11 mouse cellular contexts compared by ENCODE assay signal in the genomic region with DNA sequence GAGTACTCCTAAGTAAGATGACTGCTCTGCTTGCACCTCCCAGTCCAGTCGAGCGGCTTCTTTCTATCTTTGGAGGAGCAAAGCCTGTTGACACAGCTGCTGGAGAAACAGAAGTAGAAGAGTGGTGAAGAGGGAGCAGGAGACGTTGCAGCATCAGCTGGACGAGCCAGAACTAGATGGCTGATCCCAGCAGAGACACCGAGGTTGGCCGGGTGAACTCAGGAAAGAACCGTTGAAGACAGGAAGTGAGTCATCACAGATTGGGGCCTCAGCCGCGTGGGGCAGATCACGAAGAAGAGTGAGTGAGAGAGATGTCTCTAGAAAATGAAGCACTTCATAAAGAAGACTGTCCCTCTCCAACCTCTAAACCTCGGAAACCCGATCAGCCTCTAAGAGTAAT. TPM values are rescaled to one million over a fixed set of nuclear protein-coding genes. Genes with fewer than 3 reads are reported as not detected.
DNase-seq lines count a peak whose midpoint lies in the region; ATAC-seq and TF ChIP-seq lines count a peak whose summit lies in the region.
"Had no signal": no experiment of that assay in that cellular context is flagged by ENCODE, and none has a peak within 500 bp of the region (broad histone marks: within the 10 kb centered on the region; RNA-seq: fewer than 3 reads in every experiment).

No protein-coding gene starts in this region.

- no peaks in the 10 kb centered on the region for H3K36me3 ChIP-seq in heart, embryonic 10.5 days
- no peaks in the 10 kb centered on the region for H3K36me3 ChIP-seq in heart, embryonic 11.5 days (ENCODE audit: control insufficient read depth, insufficient read depth, low read length)
- no peaks in the 10 kb centered on the region for H3K36me3 ChIP-seq in C2C12 (ENCODE audit: control insufficient read depth, insufficient read depth)
- H3K36me3 ChIP-seq: embryonic facial prominence, embryonic 12.5 days had no signal

- ATAC-seq in heart, embryonic 11.5 days (replicated peaks; ENCODE audit: insufficient number of reproducible peaks, low FRiP score, low TSS enrichment): no peak
- peak; percentile 74 for ATAC-seq in granulocyte monocyte progenitor cell, adult 5-6 weeks (replicated peaks; ENCODE audit: poor library complexity, severe bottlenecking)
- 0 out of 2 replicates have a peak, but pooled peaks have one; percentile 5 for ATAC-seq in neutrophil, adult 5-6 weeks (ENCODE audit: extremely low read depth, insufficient number of reproducible peaks, low FRiP score, poor library complexity, severe bottlenecking)
- ATAC-seq in cerebellum, adult (ENCODE audit: insufficient number of reproducible peaks, low FRiP score, low TSS enrichment): no peak

- whole genome bisulfite sequencing in heart, embryonic 10.5 days: 28% methylated on average over 12 of the region's 12 CpGs
- 28% methylated on average over 12 of the region's 12 CpGs for WGBS in heart, embryonic 11.5 days (ENCODE audit: insufficient replicate concordance)

- H3K4me3 ChIP-seq in heart, embryonic 10.5 days: no peak overlapping the region
- H3K4me3 ChIP-seq in heart, embryonic 11.5 days (ENCODE audit: low read depth, low read length): no peak overlapping the region
- H3K4me3 ChIP-seq in C2C12 (ENCODE audit: insufficient read depth, poor library complexity, severe bottlenecking): no peak overlapping the region
- H3K4me3 ChIP-seq in layer of hippocampus, adult 2 months: no peak overlapping the region
- H3K4me3 ChIP-seq: embryonic facial prominence, embryonic 12.5 days had no signal

- H3K27me3 ChIP-seq in heart, embryonic 10.5 days (ENCODE audit: insufficient read depth, poor library complexity, severe bottlenecking): no peaks in the 10 kb centered on the region
- H3K27me3 ChIP-seq in heart, embryonic 11.5 days (ENCODE audit: control insufficient read depth, insufficient read depth, low read length): no peaks in the 10 kb centered on the region
- H3K27me3 ChIP-seq in C2C12 (ENCODE audit: control insufficient read depth, insufficient read depth, insufficient read length): no peaks in the 10 kb centered on the region
- H3K27me3 ChIP-seq: embryonic facial prominence, embryonic 12.5 days had no signal

- DNase-seq in heart, embryonic 10.5 days (ENCODE audit: low spot score): no peak
- DNase-seq in frontal cortex, adult 2 months (ENCODE audit: extremely low spot score in 1 of 2, low spot score in 1 of 2): no peak
- no peak for DNase-seq in layer of hippocampus, adult 2 months (ENCODE audit: low spot score in 2 of 2)
- DNase-seq: gastrocnemius, postnatal 25 days; kidney, adult 18-20 months had no signal

- no peak overlapping the region for H3ac ChIP-seq in C2C12 (ENCODE audit: control insufficient read depth, insufficient read length, low read depth)

- H3K4me2 ChIP-seq in heart, embryonic 11.5 days: no peak overlapping the region; the same call in 1 of the 2 replicates
- H3K4me2 ChIP-seq: embryonic facial prominence, embryonic 12.5 days had no signal

- no peaks in the 10 kb centered on the region for H3K79me2 ChIP-seq in C2C12 (ENCODE audit: control insufficient read depth, insufficient read depth)

- no peaks in the 10 kb centered on the region for H3K79me3 ChIP-seq in C2C12 (ENCODE audit: low read depth)

- H3K4me1 ChIP-seq in heart, embryonic 10.5 days: peaks cover 57% of the 10 kb centered on the region
- H3K4me1 ChIP-seq in heart, embryonic 11.5 days (ENCODE audit: control insufficient read depth, insufficient read depth, low read length): peaks cover 26% of the 10 kb centered on the region

- no peak overlapping the region for H3K9ac ChIP-seq in heart, embryonic 11.5 days (ENCODE audit: low read depth, low read length)
- H3K9ac ChIP-seq: embryonic facial prominence, embryonic 12.5 days had no signal

- no peak for TF ChIP-seq CTCF in C2C12 (IDR thresholded peaks at IDR 0.05; ENCODE audit: control insufficient read depth, insufficient read depth, insufficient read length)
- TF ChIP-seq CTCF in layer of hippocampus, adult 2 months (conservative IDR thresholded peaks at IDR 0.05): no peak

- 0 out of 2 replicates have a peak overlapping the region, but pooled peaks have one; percentile 23 for H3K27ac ChIP-seq in heart, embryonic 10.5 days
- no peak overlapping the region for H3K27ac ChIP-seq in heart, embryonic 11.5 days (ENCODE audit: low read depth, low read length)
- H3K27ac ChIP-seq in layer of hippocampus, adult 2 months: no peak overlapping the region
- H3K27ac ChIP-seq: embryonic facial prominence, embryonic 12.5 days had no signal

- H3K9me3 ChIP-seq in heart, embryonic 10.5 days: no peaks in the 10 kb centered on the region
- no peaks in the 10 kb centered on the region for H3K9me3 ChIP-seq in heart, embryonic 11.5 days (replicated peaks; ENCODE audit: control insufficient read depth, low read length)
- H3K9me3 ChIP-seq: embryonic facial prominence, embryonic 12.5 days had no signal

TF ChIP-seq in C2C12, 6 proteins besides CTCF, POLR2A, EP300 and RAD21:
- TF ChIP-seq CEBPB (IDR thresholded peaks at IDR 0.05; ENCODE audit: low read depth) (no peak), MAX (IDR thresholded peaks at IDR 0.05) (peak; percentile 37)

RNA-seq across cellular contexts. Expression of a gene that starts 18.5 kb away (rescaled TPM):
- polyA plus RNA-seq in heart, embryonic 10.5 days (2016; fragmentation: Nextera tagmentation; extraction: Ambion mirVana): 9.4 and 23.6 TPM in 2 replicates
- polyA plus RNA-seq in heart, embryonic 11.5 days (2014; fragmentation: Nextera tagmentation; extraction: Ambion mirVana): 15.8 and 17.3 TPM in 2 replicates
- 0.09 TPM for polyA plus RNA-seq in C2C12 (2012; fragmentation: generic; extraction: Trizol)
- total RNA-seq in granulocyte monocyte progenitor cell, adult 5-6 weeks (2014; fragmentation: Nextera tagmentation): 1.3 and 2.4 TPM in 2 replicates
- 0.82 and 0.95 TPM in 2 replicates for total RNA-seq in granulocyte monocyte progenitor cell, adult 5-6 weeks (2017)
- total RNA-seq in neutrophil, adult 5-6 weeks (2017): not detected in 2 replicates
- polyA plus RNA-seq in frontal cortex, adult 2 months (2012; rRNA removed): 6.6 and 8.2 TPM in 2 replicates
- 1 to 10 TPM; 3.3 to 3.4 TPM for total RNA-seq in layer of hippocampus, adult 2 months (2021)

RNA-seq across cellular contexts. Expression of a gene that starts 45.8 kb away (rescaled TPM):
- 25.7 and 28.0 TPM in 2 replicates for polyA plus RNA-seq in heart, embryonic 10.5 days (2016; fragmentation: Nextera tagmentation; extraction: Ambion mirVana)
- 26.3 and 32.8 TPM in 2 replicates for polyA plus RNA-seq in heart, embryonic 11.5 days (2014; fragmentation: Nextera tagmentation; extraction: Ambion mirVana)
- 8.2 TPM for polyA plus RNA-seq in C2C12 (2012; fragmentation: generic; extraction: Trizol)
- total RNA-seq in granulocyte monocyte progenitor cell, adult 5-6 weeks (2014; fragmentation: Nextera tagmentation): 42.4 and 43.6 TPM in 2 replicates
- 27.7 and 33.7 TPM in 2 replicates for total RNA-seq in granulocyte monocyte progenitor cell, adult 5-6 weeks (2017)
- 19.3 and 22.0 TPM in 2 replicates for total RNA-seq in neutrophil, adult 5-6 weeks (2017)
- 30.5 and 31.5 TPM in 2 replicates for polyA plus RNA-seq in frontal cortex, adult 2 months (2012; rRNA removed)
- 10 to 100 TPM; 65.5 to 71.3 TPM for total RNA-seq in layer of hippocampus, adult 2 months (2021)

Comparison
In these comparisons a context has a peak if more than half of its experiments do, and no peak if none do; other contexts are left out.
1. ATAC-seq: peak in granulocyte monocyte progenitor cell, adult 5-6 weeks (single experiment) and neutrophil, adult 5-6 weeks (single experiment); none in heart, embryonic 11.5 days (single experiment) and cerebellum, adult (single experiment).